Mouse (Mus musculus): ENCODE data around the gene Bace2. TPM values are rescaled to one million over a fixed set of nuclear protein-coding genes. Genes with fewer than 3 reads are reported as not detected.

The Bace2 gene
- polyA plus RNA-seq, 1 experiment from 2014 or later: 48.2 TPM

DNA sequence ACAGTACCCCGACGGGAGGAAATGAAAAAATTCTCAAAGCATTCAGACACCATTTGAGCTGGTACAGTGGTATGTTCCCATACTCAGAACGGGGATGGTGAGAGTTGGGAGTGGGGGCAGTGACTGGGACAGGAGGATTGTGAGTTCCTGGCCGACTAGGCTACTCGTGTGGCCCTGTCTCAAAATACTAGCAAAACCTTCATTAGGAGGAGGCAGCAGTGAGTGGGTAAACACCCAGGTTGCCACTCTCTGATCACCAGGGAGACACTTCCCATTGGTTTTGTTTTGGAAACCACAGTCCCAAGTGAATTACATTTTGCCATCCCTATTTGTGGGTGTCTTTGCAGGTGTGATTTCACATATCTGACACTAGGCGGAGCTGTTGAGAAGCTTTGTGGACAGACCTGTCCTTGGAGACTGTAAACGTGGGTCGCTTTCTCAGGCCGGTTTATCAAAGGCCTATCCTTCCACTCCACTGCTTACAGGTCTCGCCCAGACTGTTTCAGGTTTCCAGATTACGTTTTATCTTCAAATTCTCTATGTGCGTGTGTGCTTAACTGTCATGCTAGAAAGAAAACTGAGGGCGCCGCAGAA lies 87.2 kb downstream of the Bace2 start:
- ATAC-seq (replicated peaks; ENCODE audit: extremely low read depth, insufficient read depth, low FRiP score): 0 out of 2 replicates have a peak, but pooled peaks have one; percentile 41
- no peaks in the 10 kb centered on the region for H3K36me3 ChIP-seq (ENCODE audit: control insufficient read depth, insufficient read depth)
- WGBS: 46% methylated on average over 14 of the region's 14 CpGs

DNA sequence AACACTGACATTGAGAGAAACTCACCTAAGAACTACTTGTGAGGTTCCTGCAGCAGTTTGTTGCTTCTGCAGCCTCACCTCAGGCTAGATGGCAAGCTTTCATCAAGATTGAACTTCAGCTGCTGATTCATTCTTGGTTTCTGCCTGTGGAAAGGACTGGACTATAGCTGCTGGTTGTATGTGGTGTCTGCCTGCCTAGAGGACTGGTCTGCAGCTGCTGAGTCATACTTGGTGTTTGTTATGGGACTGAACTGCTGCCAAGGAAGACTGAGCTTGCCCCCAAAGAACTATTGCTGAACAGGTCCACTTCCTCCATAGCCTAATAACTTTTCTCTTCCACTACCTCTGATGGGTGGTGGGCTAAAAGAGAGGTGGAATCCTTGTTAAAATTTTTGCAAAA lies 90.8 kb downstream of the Bace2 start:
- Histone ChIP-seq H3K36me3 (ENCODE audit: control insufficient read depth, insufficient read depth) (no peaks in the 10 kb centered on the region), H3K4me1 (ENCODE audit: control insufficient read depth, insufficient read depth, low read length) (no peaks in the 10 kb centered on the region), H3K9me3 (replicated peaks; ENCODE audit: control insufficient read depth, low read length) (no peaks in the 10 kb centered on the region), H3K4me2 (ENCODE audit: low read depth, low read length) (no peak overlapping the region), H3K4me3 (ENCODE audit: low read length) (no peak overlapping the region), H3K9ac (ENCODE audit: low read length) (no peak overlapping the region), H3K27me3 (ENCODE audit: control insufficient read depth, insufficient read depth, low read length) (no peaks in the 10 kb centered on the region), H3K27ac (ENCODE audit: low read length) (no peak overlapping the region)
- no peak for ATAC-seq (replicated peaks; ENCODE audit: extremely low read depth, insufficient read depth, low FRiP score)

More for the DNA sequence above, 87.2 kb downstream of the Bace2 start:
- Histone ChIP-seq H3K4me2 (ENCODE audit: low read depth, low read length) (no peak overlapping the region), H3K9ac (ENCODE audit: low read length) (no peak overlapping the region), H3K4me3 (ENCODE audit: low read length) (no peak overlapping the region), H3K9me3 (replicated peaks; ENCODE audit: control insufficient read depth, low read length) (no peaks in the 10 kb centered on the region), H3K27me3 (ENCODE audit: control insufficient read depth, insufficient read depth, low read length) (no peaks in the 10 kb centered on the region), H3K4me1 (ENCODE audit: control insufficient read depth, insufficient read depth, low read length) (no peaks in the 10 kb centered on the region), H3K27ac (ENCODE audit: low read length) (no peak overlapping the region)

DNA sequence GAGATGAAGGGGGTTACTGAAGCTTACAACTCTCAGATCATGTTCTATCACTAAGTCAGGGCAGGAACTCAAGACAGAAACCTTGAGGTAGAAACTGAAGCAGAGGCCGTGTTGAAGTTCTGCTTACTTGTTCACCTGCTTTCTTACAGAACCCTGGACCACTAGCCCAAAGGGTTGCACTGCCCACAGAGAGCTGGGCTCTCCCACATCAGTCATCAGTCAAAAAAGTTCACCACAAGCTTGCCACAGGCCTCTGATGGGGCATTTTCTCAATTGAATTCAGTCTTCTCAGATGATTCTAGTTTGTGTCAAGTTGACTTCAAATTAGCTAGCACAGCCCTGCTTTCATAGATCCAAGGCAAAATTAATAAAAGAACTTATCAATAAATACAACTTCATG lies 103.3 kb downstream of the Bace2 start:
- H3K36me3 ChIP-seq (ENCODE audit: control insufficient read depth, insufficient read depth): no peaks in the 10 kb centered on the region
- H3K4me1 ChIP-seq (ENCODE audit: control insufficient read depth, insufficient read depth, low read length): no peaks in the 10 kb centered on the region
- no peaks in the 10 kb centered on the region; the same call in 1 of the 2 replicates for H3K9me3 ChIP-seq (replicated peaks; ENCODE audit: control insufficient read depth, low read length)
- 74% methylated on average over 1 of the region's 1 CpGs for WGBS
- H3K4me3 ChIP-seq (ENCODE audit: low read length): no peak overlapping the region
- no peak for ATAC-seq (replicated peaks; ENCODE audit: extremely low read depth, insufficient read depth, low FRiP score)
- no peaks in the 10 kb centered on the region for H3K27me3 ChIP-seq (ENCODE audit: control insufficient read depth, insufficient read depth, low read length)
- H3K27ac ChIP-seq (ENCODE audit: low read length): no peak overlapping the region
- no peak overlapping the region for H3K9ac ChIP-seq (ENCODE audit: low read length)
- H3K4me2 ChIP-seq (ENCODE audit: low read depth, low read length): no peak overlapping the region

DNA sequence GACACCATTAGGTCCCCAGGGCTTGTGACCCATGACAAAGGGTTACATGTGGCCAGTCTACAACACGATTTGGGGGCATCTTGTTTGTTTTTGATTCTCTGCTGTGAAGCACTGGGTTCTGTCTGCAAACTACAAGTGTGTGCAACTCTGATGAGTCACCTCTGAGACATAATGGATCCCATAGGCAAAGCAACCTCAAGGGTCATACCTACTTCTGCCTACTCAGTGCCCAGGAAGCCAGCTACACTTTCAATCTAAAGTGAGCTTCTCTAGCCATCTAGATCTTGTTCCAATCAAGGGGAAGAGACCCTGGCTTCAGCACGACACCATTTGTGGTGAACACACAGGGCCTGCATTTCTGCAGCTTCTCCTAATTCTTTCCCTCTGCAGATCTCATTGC lies 104.7 kb downstream of the Bace2 start:
- no peak for ATAC-seq (replicated peaks; ENCODE audit: extremely low read depth, insufficient read depth, low FRiP score)
- Histone ChIP-seq H3K27ac (ENCODE audit: low read length) (no peak overlapping the region), H3K4me2 (ENCODE audit: low read depth, low read length) (no peak overlapping the region), H3K4me3 (ENCODE audit: low read length) (no peak overlapping the region), H3K9ac (ENCODE audit: low read length) (no peak overlapping the region), H3K36me3 (ENCODE audit: control insufficient read depth, insufficient read depth) (no peaks in the 10 kb centered on the region), H3K9me3 (replicated peaks; ENCODE audit: control insufficient read depth, low read length) (no peaks in the 10 kb centered on the region; the same call in 1 of the 2 replicates), H3K27me3 (ENCODE audit: control insufficient read depth, insufficient read depth, low read length) (no peaks in the 10 kb centered on the region), H3K4me1 (ENCODE audit: control insufficient read depth, insufficient read depth, low read length) (no peaks in the 10 kb centered on the region)
- WGBS: 56% methylated on average over 2 of the region's 2 CpGs

DNA sequence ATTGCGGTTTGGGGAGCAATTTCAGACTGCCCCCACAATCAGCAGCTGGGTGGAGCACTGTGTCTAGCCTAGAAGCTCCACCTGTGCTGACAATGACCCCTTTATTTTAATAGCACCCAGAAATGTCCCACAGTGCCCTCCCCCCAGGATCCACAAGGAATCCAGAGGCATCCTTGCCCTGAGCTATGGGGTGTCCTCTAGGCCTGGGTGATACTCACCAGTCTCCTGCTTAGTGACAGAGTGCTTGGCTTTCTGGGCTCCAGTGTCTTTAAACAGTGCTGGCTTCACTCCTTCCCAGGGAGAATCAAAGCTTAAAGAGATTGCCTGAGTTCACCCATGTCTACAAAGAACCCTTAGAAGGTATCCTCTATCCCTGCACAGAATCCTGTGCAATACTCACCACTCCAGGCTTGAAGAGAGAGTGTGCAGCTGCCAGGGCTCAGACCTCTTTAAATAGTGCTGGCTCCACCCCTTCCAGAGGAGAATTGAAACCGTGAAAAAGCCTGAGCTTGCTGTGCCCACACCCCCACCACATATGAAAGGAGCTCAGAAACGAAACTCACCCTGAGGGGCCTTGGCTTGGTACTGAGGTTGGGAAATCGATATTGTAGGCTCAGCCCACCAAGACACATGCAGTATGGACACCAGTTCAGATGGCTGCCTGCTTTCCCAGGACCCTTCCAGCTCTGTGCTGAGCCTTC lies 106.1 kb downstream of the Bace2 start, which contains the start of gene Mx1:
TSS of gene Mx1 (minus strand) at position 427 of the 701 bp plus-strand sequence.
- ATAC-seq (replicated peaks; ENCODE audit: extremely low read depth, insufficient read depth, low FRiP score): peak; percentile 55; the same call in 1 of the 2 replicates
- no peaks in the 10 kb centered on the region; the same call in 1 of the 2 replicates for H3K9me3 ChIP-seq (replicated peaks; ENCODE audit: control insufficient read depth, low read length)
- no peaks in the 10 kb centered on the region for H3K4me1 ChIP-seq (ENCODE audit: control insufficient read depth, insufficient read depth, low read length)
- H3K4me2 ChIP-seq (ENCODE audit: low read depth, low read length): no peak within 1 kb of the TSS
- H3K27me3 ChIP-seq (ENCODE audit: control insufficient read depth, insufficient read depth, low read length): no peaks in the 10 kb centered on the region
- no peak within 1 kb of the TSS for H3K27ac ChIP-seq (ENCODE audit: low read length)
- H3K36me3 ChIP-seq (ENCODE audit: control insufficient read depth, insufficient read depth): no peaks in the 10 kb centered on the region
- H3K4me3 ChIP-seq (ENCODE audit: low read length): no peak within 1 kb of the TSS
- WGBS: 45% methylated on average over 4 of the region's 4 CpGs
- no peak within 1 kb of the TSS for H3K9ac ChIP-seq (ENCODE audit: low read length)

DNA sequence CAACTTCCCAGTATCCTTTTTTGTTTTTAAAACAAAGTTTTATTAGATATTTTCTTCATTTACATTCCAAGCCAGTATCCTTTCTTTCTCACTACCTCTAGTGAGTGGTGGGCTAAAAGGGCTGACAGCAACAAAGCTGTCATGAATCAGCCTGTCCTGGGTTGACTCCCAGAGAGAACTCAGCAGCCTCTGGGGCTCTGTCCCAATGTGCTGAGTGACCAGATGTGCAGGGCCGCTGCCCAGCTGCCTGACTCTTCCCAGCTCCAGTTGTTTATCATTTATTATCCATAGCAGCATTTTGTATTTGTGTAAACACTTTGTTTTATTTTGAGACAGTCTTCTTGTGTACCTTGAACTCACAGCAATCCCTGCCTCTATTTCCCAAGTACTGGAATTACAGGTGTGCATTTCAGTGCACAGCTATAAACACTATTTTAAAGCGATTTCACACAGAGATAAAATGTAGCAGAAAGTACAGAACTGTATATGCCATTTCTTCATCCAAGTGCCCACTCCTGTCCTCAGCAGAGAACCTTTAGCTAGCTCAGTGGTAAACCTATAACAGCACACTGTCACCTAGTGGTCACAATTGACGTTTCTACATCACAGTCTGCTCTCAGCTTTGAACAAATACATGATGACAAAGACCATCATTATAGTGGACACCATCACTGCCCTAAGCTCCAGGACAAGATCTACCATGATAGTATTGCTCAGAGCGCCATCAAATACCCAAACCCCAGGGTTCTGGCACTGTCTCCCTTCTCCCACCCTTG lies 109.8 kb downstream of the Bace2 start:
- WGBS: 33% methylated on average over 4 of the region's 4 CpGs
- H3K36me3 ChIP-seq (ENCODE audit: control insufficient read depth, insufficient read depth): no peaks in the 10 kb centered on the region
- H3K4me3 ChIP-seq (ENCODE audit: low read length): no peak overlapping the region
- no peak overlapping the region for H3K27ac ChIP-seq (ENCODE audit: low read length)
- H3K9me3 ChIP-seq (replicated peaks; ENCODE audit: control insufficient read depth, low read length): no peaks in the 10 kb centered on the region
- no peak overlapping the region for H3K4me2 ChIP-seq (ENCODE audit: low read depth, low read length)
- 0 out of 2 replicates have a peak, but pooled peaks have one; percentile 46 for ATAC-seq (replicated peaks; ENCODE audit: extremely low read depth, insufficient read depth, low FRiP score)
- no peaks in the 10 kb centered on the region for H3K27me3 ChIP-seq (ENCODE audit: control insufficient read depth, insufficient read depth, low read length)
- no peak overlapping the region for H3K9ac ChIP-seq (ENCODE audit: low read length)
- 0 out of 2 replicates have a peak, but pooled peaks cover 4% of the 10 kb centered on the region for H3K4me1 ChIP-seq (ENCODE audit: control insufficient read depth, insufficient read depth, low read length)

DNA sequence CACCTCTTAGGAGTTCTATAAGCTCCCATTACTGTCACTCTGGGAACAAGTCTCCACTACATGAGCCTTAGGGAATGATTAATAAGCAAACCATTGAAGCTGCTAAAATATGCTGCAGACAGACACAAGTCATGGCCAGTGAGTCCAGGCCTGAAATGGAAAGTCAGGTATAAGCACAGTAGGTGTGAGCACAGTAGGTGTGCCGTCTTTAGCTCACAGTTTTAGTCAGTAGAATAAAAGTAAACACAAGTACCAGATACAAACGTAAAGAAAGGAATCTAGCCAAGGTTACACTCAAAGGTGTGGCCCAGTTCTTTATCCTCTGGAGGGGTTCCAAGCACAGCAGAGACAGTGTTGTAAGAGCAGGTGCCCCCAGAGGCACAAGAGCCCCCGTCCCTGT lies 110.9 kb downstream of the Bace2 start:
- WGBS: 63% methylated on average over 3 of the region's 3 CpGs
- no peak overlapping the region for H3K4me2 ChIP-seq (ENCODE audit: low read depth, low read length)
- H3K9me3 ChIP-seq (replicated peaks; ENCODE audit: control insufficient read depth, low read length): no peaks in the 10 kb centered on the region
- H3K36me3 ChIP-seq (ENCODE audit: control insufficient read depth, insufficient read depth): no peaks in the 10 kb centered on the region
- no peak for ATAC-seq (replicated peaks; ENCODE audit: extremely low read depth, insufficient read depth, low FRiP score)
- no peak overlapping the region for H3K4me3 ChIP-seq (ENCODE audit: low read length)
- no peak overlapping the region for H3K27ac ChIP-seq (ENCODE audit: low read length)
- no peak overlapping the region for H3K9ac ChIP-seq (ENCODE audit: low read length)
- 0 out of 2 replicates have a peak, but pooled peaks cover 4% of the 10 kb centered on the region for H3K4me1 ChIP-seq (ENCODE audit: control insufficient read depth, insufficient read depth, low read length)
- no peaks in the 10 kb centered on the region for H3K27me3 ChIP-seq (ENCODE audit: control insufficient read depth, insufficient read depth, low read length)

DNA sequence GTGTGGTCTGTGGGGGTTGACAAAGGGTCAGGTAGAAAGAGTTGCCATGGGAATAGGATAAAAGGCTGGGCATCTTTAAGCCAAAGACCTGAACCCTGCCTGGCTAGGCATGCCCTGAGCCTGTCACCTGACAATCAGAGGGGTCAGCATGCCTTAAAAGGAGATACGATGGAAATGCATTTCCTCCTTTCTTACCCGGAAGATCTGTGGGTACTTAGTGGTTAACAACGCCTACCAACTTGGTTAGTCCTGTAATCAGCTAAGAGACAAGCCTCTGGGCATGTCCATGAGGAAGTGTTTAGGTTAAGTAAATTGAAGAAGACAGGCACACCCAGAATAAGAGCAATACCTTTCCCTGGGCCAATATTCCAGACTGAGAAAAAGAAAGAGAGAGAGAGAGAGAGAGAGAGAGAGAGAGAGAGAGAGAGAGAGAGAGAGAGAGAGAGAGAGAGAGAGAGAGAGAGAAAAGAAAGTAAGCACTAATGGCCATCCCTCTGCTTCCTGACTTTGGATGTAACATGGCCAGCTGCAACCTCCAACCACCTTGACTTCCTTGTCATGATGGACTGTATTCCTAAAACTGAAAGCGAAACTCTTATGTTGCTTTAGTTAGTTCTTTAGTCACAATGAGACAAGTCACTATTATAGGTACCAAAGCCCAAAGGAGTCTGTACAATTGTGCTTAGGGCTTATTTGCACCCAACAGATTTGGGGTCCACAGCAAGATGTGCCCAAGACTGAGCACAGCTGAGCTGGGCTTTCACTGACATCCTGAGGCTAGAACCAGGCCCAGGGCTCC lies 111.7 kb downstream of the Bace2 start:
- Histone ChIP-seq H3K4me1 (ENCODE audit: control insufficient read depth, insufficient read depth, low read length) (0 out of 2 replicates have a peak, but pooled peaks cover 4% of the 10 kb centered on the region), H3K27ac (ENCODE audit: low read length) (no peak overlapping the region), H3K27me3 (ENCODE audit: control insufficient read depth, insufficient read depth, low read length) (no peaks in the 10 kb centered on the region), H3K4me2 (ENCODE audit: low read depth, low read length) (no peak overlapping the region), H3K9me3 (replicated peaks; ENCODE audit: control insufficient read depth, low read length) (no peaks in the 10 kb centered on the region), H3K36me3 (ENCODE audit: control insufficient read depth, insufficient read depth) (no peaks in the 10 kb centered on the region), H3K4me3 (ENCODE audit: low read length) (no peak overlapping the region), H3K9ac (ENCODE audit: low read length) (no peak overlapping the region)
- 76% methylated on average over 4 of the region's 4 CpGs for WGBS
- no peak for ATAC-seq (replicated peaks; ENCODE audit: extremely low read depth, insufficient read depth, low FRiP score)
